Mouse (Mus musculus): ENCODE data around the gene Rcsd1. TPM values are rescaled to one million over a fixed set of nuclear protein-coding genes. Genes with fewer than 3 reads are reported as not detected.

The Rcsd1 gene
- total and polyA plus RNA-seq, 3 experiments: 22.7 to 81.1 (median 35.7) TPM

- in situ Hi-C loops (cut with MboI; ENCODE audit: low pct_ligation_motif_present, low pct_unique_long_range_greater_than_20kb, low sequenced_read_pairs): loop anchor here (25.0 kb wide), 1 partner anchor 362 kb away; no protein-coding TSS in a partner anchor
- TF ChIP-seq HCFC1 (IDR thresholded peaks at IDR 0.05; ENCODE audit: low read depth, low read length) (no peak), JUND (conservative IDR thresholded peaks at IDR 0.05; ENCODE audit: low read depth, low read length) (no peak), TCF12 (IDR thresholded peaks at IDR 0.05; ENCODE audit: low read depth, low read length) (no peak), CHD1 (IDR thresholded peaks at IDR 0.05; ENCODE audit: low read depth, low read length) (no peak), MXI1 (IDR thresholded peaks at IDR 0.05; ENCODE audit: low read depth, low read length) (no peak), EP300 (IDR thresholded peaks at IDR 0.05; ENCODE audit: low read length) (no peak), RCOR1 (conservative IDR thresholded peaks at IDR 0.05; ENCODE audit: low read depth, low read length) (no peak), MEF2A (IDR thresholded peaks at IDR 0.05; ENCODE audit: borderline replicate concordance, low read depth, low read length) (no peak), RAD21 (IDR thresholded peaks at IDR 0.05; ENCODE audit: low read depth, low read length) (no peak), JUN (IDR thresholded peaks at IDR 0.05; ENCODE audit: insufficient read depth, low read depth, low read length) (no peak), ZNF384 (IDR thresholded peaks at IDR 0.05; ENCODE audit: low read depth, low read length) (no peak), UBTF (IDR thresholded peaks at IDR 0.05; ENCODE audit: low read depth, low read length) (no peak), NRF1 (IDR thresholded peaks at IDR 0.05; ENCODE audit: low read depth, low read length) (no peak), ZKSCAN1 (IDR thresholded peaks at IDR 0.05; ENCODE audit: borderline replicate concordance, low read depth, low read length) (no peak), SIN3A (IDR thresholded peaks at IDR 0.05; ENCODE audit: low read length) (no peak), USF2 (conservative IDR thresholded peaks at IDR 0.05; ENCODE audit: low read depth, low read length) (no peak), POLR2A (IDR thresholded peaks at IDR 0.05; ENCODE audit: low read depth, low read length) (no peak), GABPA (IDR thresholded peaks at IDR 0.05; ENCODE audit: insufficient replicate concordance, low read depth, low read length) (no peak), BHLHE40 (IDR thresholded peaks at IDR 0.05; ENCODE audit: low read depth, low read length) (no peak), MAZ (IDR thresholded peaks at IDR 0.05; ENCODE audit: low read depth, low read length) (no peak)
- Histone ChIP-seq H3K27me3 (replicated peaks) (no peaks in the 10 kb centered on the region), H3K36me3 (replicated peaks in 1 of 2; ENCODE audit: control insufficient read depth in 1 of 2, insufficient read depth in 1 of 2, low read length in 1 of 2) (peaks cover 0 to 2% of the 10 kb centered on the region in 2 experiments), H3K79me2 (replicated peaks; ENCODE audit: control insufficient read depth, extremely low read depth, insufficient read depth, poor library complexity, severe bottlenecking) (no peaks in the 10 kb centered on the region), H3K9me3 (replicated peaks; ENCODE audit: low read length) (no peaks in the 10 kb centered on the region), H3K4me1 (ENCODE audit: control insufficient read depth in 1 of 2, insufficient read depth in 2 of 2) (no peaks in the 10 kb centered on the region), H3K4me3 (replicated peaks in 1 of 3; ENCODE audit: low read depth in 2 of 3, low read length in 2 of 3, poor library complexity in 1 of 3) (no peak overlapping the region), H3K9ac (ENCODE audit: insufficient read depth, low read depth) (no peak overlapping the region), H3K4me2 (ENCODE audit: insufficient read depth, low read depth, poor library complexity, severe bottlenecking) (no peak overlapping the region), H3K27ac (ENCODE audit: insufficient read depth, low read depth) (no peak overlapping the region)
- dilution Hi-C loops (cut with MboI; ENCODE audit: extremely low pct_ligation_motif_present, extremely low pct_unique_long_range_greater_than_20kb, low sequenced_read_pairs): no loop called here
- no peak for DNase-seq (ENCODE audit: extremely low read depth)
Observed at GRCm38 (mm10) chr1:165625058-165625457, 84.5 kb downstream of the Rcsd1 start.

- no peaks in the 10 kb centered on the region for H3K27me3 ChIP-seq (replicated peaks)
- H3K9me3 ChIP-seq (replicated peaks; ENCODE audit: low read length): no peaks in the 10 kb centered on the region
- DNase-seq (ENCODE audit: extremely low read depth): no peak
- no peak overlapping the region for H3K27ac ChIP-seq (ENCODE audit: insufficient read depth, low read depth)
- in situ Hi-C loops (cut with MboI; ENCODE audit: low pct_ligation_motif_present, low pct_unique_long_range_greater_than_20kb, low sequenced_read_pairs): no loop called here
- no peak overlapping the region for H3K9ac ChIP-seq (ENCODE audit: insufficient read depth, low read depth)
- H3K4me1 ChIP-seq (ENCODE audit: control insufficient read depth in 1 of 2, insufficient read depth in 2 of 2): peaks cover 2 to 8% of the 10 kb centered on the region in 2 experiments; a peak in 3 of 4 replicates
- dilution Hi-C loops (cut with MboI; ENCODE audit: extremely low pct_ligation_motif_present, extremely low pct_unique_long_range_greater_than_20kb, low sequenced_read_pairs): no loop called here
- H3K36me3 ChIP-seq (replicated peaks in 1 of 2; ENCODE audit: control insufficient read depth in 1 of 2, insufficient read depth in 1 of 2, low read length in 1 of 2): peaks cover 0 to 4% of the 10 kb centered on the region in 2 experiments
- no peaks in the 10 kb centered on the region for H3K79me2 ChIP-seq (replicated peaks; ENCODE audit: control insufficient read depth, extremely low read depth, insufficient read depth, poor library complexity, severe bottlenecking)
- H3K4me2 ChIP-seq (ENCODE audit: insufficient read depth, low read depth, poor library complexity, severe bottlenecking): no peak overlapping the region
- H3K4me3 ChIP-seq (replicated peaks in 1 of 3; ENCODE audit: low read depth in 2 of 3, low read length in 2 of 3, poor library complexity in 1 of 3): no peak overlapping the region
- TF ChIP-seq USF2 (conservative IDR thresholded peaks at IDR 0.05; ENCODE audit: low read depth, low read length) (0 out of 2 replicates have a peak, but pooled peaks have one; percentile 18), RCOR1 (conservative IDR thresholded peaks at IDR 0.05; ENCODE audit: low read depth, low read length) (no peak), E2F4 (IDR thresholded peaks at IDR 0.05; ENCODE audit: insufficient replicate concordance, low read depth, low read length) (no peak), RAD21 (IDR thresholded peaks at IDR 0.05; ENCODE audit: low read depth, low read length) (no peak), TCF12 (IDR thresholded peaks at IDR 0.05; ENCODE audit: low read depth, low read length) (no peak), USF1 (IDR thresholded peaks at IDR 0.05; ENCODE audit: low read depth, low read length) (peak; percentile 32), ZC3H11A (IDR thresholded peaks at IDR 0.05; ENCODE audit: low read depth, low read length) (no peak), SIN3A (IDR thresholded peaks at IDR 0.05; ENCODE audit: low read length) (no peak), ZKSCAN1 (IDR thresholded peaks at IDR 0.05; ENCODE audit: borderline replicate concordance, low read depth, low read length) (no peak), ETS1 (conservative IDR thresholded peaks at IDR 0.05; ENCODE audit: low read depth, low read length) (0 out of 2 replicates have a peak, but pooled peaks have one; percentile 13), CHD1 (IDR thresholded peaks at IDR 0.05; ENCODE audit: low read depth, low read length) (no peak), MAZ (IDR thresholded peaks at IDR 0.05; ENCODE audit: low read depth, low read length) (no peak), MEF2A (IDR thresholded peaks at IDR 0.05; ENCODE audit: borderline replicate concordance, low read depth, low read length) (no peak), MXI1 (IDR thresholded peaks at IDR 0.05; ENCODE audit: low read depth, low read length) (no peak), NELFE (IDR thresholded peaks at IDR 0.05; ENCODE audit: low read depth, low read length) (no peak), CTCF (conservative IDR thresholded peaks at IDR 0.05 in 1 of 2, IDR thresholded peaks at IDR 0.05 in 1 of 2; ENCODE audit: low read depth in 2 of 2, low read length in 2 of 2) (no peak), NRF1 (IDR thresholded peaks at IDR 0.05; ENCODE audit: low read depth, low read length) (peak; percentile 52), JUN (IDR thresholded peaks at IDR 0.05; ENCODE audit: insufficient read depth, low read depth, low read length) (no peak), POLR2A (IDR thresholded peaks at IDR 0.05; ENCODE audit: low read depth, low read length) (no peak), UBTF (IDR thresholded peaks at IDR 0.05; ENCODE audit: low read depth, low read length) (no peak), POLR2AphosphoS2 (IDR thresholded peaks at IDR 0.05; ENCODE audit: low read depth, low read length) (no peak), ELF1 (IDR thresholded peaks at IDR 0.05; ENCODE audit: low read depth, low read length) (no peak), ZNF384 (IDR thresholded peaks at IDR 0.05; ENCODE audit: low read depth, low read length) (no peak), GABPA (IDR thresholded peaks at IDR 0.05; ENCODE audit: insufficient replicate concordance, low read depth, low read length) (no peak), ZMIZ1 (IDR thresholded peaks at IDR 0.05; ENCODE audit: low read depth, low read length) (no peak)
Observed at GRCm38 (mm10) chr1:165618201-165618624, 91.3 kb downstream of the Rcsd1 start.
